Mouse (Mus musculus): ENCODE measurements around the gene Lzts3.
"Not testable (repeated sequence)": the region's sequence is repeated elsewhere in the genome, so short reads cannot be mapped to it uniquely, and the experiment has no call there.

The Lzts3 gene

DNA sequence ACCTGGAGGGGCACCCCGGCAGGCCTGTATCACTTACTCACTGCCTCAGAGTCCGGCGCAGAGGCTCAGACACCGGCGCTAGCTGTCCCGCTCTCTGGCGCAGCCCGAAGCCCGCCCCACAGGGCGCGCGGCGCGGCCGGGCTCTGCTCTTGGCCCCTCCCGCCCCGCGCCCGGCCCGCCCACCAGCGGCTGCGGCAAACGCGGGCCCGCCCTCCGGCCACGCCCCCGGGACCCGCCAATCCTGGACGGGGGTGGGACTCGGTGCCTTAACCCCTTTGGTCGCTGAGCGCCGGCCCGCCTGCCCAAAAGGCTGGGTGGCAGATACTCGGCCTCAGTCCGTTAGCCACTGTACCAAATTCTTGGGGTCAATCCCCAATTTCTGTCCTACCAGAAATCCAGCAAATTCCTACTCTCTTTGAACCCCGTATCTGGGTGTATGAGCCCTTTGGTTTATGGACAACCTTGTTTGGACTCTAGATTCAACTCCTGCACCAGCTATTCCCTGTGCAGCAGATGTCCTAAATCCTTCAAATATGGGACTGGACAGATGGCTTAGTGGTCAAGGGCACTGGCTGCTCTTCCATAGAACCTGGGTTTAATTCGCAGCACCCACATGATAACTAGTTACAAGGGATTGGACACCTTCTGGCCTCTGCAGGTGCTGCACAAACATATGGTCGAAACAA lies at the start of gene Lzts3:
Gene Lzts3 (minus strand): TSS at position 120 of the 686 bp plus-strand sequence.
- DNase-seq (ENCODE audit: extremely low spot score, low read depth, low spot score), result no peak

DNA sequence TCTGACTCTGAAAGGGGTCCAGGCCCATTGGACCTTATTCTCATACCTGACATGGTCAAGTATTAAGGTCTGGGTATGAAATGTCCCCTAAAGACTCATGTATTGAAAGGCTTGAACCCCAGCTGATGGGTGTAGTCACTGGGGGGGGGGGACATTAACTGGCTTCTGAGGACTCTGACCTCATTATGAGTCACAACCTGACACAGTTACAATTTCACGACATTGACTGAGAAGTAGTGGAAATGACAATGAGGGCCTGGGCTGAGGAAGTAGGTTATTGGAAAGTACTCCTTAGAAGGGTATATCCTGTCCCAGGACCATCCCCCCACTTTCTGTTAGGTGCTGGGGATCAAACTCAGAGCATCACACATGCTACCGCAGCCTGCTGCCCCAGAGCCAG lies 46.4 kb upstream of the Lzts3 start:
- no peak for DNase-seq (ENCODE audit: extremely low spot score, low read depth, low spot score)

DNA sequence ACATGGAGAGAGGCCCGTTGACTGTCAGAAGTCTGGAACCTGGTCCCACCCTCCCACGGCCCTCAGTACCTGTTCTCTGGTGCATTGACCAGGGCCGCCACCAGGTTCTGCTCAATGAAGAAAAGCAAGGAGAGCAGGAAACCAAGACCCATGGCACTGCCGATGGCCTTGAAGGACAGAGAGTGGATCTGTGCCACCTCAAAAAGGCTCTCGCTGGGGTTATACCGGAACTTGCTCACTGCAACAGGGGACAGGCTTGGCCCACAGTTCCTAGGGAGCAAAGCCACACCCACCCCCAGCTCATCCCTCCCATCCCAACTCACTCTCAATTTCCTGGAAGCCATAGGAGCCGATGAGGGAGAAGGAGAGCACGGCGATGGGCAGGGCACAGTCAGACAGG lies 42.8 kb upstream of the Lzts3 start:
- DNase-seq (ENCODE audit: extremely low spot score, low read depth, low spot score), result no peak

DNA sequence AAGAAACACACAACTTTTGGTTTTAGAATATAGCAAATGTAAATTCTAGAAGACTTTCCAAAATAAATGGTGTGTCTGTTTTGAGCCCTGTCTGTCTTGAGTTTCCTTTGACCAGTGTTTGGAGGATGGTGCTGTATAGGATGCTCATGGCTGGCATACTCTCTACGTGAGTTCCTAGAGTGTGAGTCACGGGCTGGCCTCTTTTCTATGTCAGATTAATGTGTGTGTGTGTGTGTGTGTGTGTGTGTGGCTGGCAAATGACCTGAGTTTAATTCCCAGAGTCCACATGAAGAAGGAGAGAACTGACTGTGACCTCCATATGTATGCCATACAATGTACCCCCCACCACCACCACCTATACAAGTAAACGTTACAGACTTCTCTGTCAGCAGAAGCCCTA lies 38.9 kb upstream of the Lzts3 start:
- no peak for DNase-seq (ENCODE audit: extremely low spot score, low read depth, low spot score)

DNA sequence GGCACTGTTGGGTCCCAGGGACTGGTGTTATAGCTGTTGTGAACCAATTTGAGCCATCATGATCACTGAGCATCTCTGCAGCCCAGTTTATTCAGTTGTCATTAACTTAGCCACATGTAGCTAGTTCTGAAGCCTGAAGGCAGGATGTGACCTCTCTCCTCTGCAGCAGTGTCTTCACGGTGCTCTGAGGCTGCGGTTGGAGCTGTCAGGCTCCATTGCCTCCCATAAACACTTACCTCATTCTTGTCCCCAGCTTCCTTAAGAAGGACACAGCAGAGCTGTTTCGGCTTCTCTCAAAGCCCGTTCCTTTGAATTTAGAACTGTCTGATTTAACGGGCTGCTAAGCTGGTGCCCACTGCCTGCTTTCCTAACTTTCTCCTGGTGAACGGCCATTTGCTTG lies 37.3 kb upstream of the Lzts3 start:
- no peak for DNase-seq (ENCODE audit: extremely low spot score, low read depth, low spot score)

DNA sequence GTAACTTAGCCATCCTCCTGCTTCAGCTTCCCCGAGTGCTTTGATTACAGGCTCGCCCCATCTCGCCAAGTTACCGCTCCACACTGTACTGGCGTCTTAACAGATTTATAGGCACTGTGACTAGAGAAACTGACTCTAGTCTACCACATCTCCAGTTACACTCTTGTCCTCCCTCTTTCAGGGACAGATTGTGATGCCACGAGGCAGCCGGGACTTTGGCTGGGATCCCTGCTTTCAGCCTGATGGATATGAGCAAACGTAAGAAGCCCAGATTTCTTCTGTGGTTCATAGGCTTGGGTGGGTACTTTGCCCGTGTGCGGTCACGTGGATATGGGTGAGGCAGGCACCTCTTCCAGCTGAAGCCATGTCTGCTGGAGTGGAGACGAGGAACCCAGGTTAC lies 36.6 kb upstream of the Lzts3 start:
- no peak for DNase-seq (ENCODE audit: extremely low spot score, low read depth, low spot score)

DNA sequence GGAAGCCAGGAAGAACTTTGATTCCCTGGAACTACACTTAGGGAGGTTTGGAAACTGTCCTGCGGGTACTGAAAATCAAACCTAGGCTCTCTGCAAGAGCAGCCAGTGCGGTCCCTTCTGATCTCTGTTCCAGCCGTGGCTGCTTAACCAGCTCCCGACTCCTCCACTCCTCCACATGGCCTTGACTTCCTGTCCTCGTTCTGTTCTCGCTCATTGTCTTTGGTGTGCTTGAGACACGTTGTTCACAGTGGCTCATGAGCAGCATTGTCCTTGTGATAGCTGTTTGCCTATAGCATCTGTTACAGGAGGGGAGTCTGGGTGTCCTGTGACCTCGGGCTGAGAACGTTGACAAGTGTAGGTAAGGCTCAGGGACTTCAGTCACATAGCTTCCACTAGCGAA lies 34.6 kb upstream of the Lzts3 start:
- no peak for DNase-seq (ENCODE audit: extremely low spot score, low read depth, low spot score)

DNA sequence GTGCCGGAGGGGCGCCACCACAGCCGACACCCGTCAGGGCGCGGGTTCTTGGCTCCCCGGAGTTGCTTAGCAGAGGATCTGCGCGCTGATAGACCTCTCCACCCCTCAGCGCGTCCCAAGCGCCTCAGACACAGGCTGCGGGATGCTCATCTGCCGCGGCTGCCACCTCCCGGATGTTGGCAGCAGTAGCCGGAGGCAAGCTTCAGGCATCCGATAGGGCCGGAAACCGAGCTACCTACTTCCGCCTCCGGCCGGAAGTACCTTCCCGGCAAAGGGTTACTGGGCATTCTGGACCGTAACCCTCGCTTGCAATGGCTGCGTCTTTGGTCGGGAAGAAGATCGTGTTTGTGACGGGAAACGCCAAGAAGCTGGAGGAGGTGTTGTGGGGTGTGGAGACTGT lies 25.0 kb upstream of the Lzts3 start, which contains the start of gene Itpa:
Gene Itpa (plus strand): TSS at position 52 of the 400 bp plus-strand sequence.
- no peak for DNase-seq (ENCODE audit: extremely low spot score, low read depth, low spot score)

DNA sequence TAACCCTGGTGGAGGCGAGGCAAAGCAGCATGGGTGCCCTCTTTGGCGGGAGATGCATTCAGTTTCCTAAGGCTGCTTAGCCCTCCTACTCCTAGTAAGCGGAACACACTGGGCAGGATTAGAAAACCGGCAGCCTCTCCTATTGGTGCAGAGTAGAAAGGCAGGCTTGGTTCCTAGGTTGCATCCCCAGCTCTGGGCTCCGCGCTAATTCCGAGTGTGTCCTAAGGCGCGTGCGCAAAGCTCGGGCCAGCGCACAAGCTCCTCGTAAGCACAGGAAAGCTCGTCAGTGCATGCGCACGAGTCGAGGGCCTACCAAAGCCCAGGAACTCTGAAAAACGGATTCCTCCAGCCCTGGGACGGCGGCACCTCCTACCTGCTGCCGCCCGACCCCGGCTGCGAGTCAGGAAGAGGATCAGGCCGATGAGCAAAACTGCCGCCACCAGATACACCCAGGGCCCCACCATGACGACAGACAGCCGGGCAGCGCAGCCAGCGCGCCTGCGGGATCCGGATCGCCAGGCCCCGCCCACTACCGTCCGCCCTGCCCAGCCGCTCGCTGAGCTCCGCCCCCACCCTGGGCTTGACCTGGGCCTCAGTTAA lies 21.6 kb upstream of the Lzts3 start, which contains the start of gene Ddrgk1:
Gene Ddrgk1 (minus strand): TSS at position 558 of the 600 bp plus-strand sequence.
- DNase-seq (ENCODE audit: extremely low spot score, low read depth, low spot score), result peak; percentile 90

DNA sequence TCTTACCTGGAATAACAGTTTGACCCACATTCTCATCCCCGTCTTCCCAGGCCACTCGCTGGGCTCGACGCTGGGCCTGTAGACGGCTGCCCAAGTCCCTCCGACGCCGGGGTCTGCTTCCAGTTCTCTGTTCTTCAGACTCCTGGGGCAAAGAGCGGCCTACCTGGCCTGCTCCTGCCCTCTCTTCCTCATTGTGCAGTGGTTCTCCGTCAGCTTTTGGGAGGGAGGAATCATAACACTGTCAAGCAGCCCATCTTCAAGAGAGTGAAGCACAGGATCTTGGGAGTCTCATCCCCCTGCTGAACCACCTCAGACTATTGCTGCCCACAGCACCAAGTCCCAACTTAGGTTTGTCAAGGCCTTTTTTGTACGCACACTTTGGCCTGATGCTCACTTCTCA lies 20.7 kb upstream of the Lzts3 start:
- DNase-seq (ENCODE audit: extremely low spot score, low read depth, low spot score), result no peak

DNA sequence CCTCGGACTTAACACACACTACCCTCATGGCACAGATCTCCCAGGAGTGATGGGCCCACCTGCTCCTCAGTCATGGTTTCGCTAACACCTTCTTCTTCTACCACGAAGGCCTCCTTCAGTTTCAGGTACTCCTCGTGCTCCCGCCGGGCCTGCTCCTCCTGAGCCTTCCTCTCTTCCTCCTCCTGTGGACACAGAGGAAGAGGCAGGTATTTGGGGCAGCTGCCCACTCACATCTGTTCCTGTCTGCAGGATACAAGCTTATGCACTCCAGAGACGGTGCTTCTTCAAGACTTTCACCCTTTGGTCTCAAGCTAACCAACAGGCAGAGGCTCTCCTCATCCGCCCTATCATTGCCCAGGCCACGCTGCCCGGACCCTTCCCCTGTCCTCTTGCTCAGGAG lies 15.9 kb upstream of the Lzts3 start:
- DNase-seq (ENCODE audit: extremely low spot score, low read depth, low spot score), result no peak

DNA sequence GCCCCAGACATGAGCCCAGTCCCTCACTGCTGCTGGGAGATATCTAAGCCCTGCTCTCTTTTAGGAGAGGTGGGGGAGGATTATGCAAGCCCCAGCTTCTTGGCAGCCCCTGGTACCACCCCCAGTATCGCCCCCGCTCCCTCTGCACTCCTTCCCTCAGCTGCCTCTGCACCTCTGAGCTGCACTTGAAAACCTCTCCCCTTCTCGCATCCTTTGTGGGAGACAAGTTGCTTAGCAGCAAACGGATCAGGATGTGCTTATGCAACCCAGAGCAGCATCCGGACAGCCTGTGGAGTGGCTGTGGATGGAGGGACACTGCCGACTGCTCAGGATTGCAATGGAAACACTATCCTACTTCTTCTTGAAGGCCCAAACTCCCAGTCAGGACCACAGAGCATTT lies 14.9 kb upstream of the Lzts3 start:
- DNase-seq (ENCODE audit: extremely low spot score, low read depth, low spot score), result no peak

DNA sequence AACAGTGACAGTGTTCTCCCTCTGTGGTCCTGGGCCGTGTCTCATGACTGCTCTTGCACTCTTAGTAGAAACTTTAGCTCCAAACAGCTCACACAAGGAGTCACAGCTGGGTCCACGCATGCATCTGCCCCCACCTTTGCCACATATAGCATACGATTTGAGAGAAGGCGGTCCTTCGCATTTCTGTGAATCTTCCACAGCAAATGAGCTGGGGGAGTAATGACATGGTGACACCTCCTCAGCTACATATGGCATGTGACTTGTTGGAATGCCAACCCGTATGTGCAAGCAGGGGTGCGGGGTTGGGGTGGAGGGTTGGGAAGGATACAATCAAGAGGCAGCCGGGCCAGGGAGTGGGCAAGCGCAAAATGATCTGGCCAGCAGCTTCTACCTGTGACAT lies 13.9 kb upstream of the Lzts3 start:
- DNase-seq (ENCODE audit: extremely low spot score, low read depth, low spot score), result no peak

DNA sequence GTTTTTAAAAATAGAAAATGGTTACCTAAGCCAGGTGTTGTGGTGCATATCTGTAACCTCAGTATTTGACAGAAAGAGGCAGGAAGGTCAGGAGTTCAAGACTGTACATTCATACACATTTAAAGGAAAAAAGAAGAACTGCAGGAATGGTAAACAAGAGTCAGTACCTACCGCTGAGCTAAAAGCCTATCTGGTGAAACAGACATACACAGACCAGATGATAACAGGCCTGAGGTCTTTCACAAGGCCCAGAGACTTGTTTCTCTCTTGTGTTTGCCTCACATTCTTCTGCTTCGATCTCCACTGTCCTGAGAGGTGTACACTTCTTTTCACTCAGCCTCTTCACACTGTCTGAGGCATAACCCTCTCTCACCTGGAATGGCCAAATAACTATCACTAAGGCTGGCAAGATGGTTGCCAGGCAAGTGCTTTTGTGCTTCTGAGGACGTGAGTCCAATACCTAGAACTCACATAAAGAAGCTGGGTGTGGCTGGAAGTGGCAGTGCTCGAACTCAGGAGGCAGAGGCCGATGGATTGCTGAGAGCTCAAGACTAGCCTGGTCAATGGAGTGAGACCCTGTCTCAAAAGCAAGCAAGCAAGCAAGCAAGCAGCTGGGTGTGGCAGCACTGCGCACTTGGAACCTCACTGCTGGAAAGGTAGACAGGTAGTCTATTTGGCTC lies 13.2 kb upstream of the Lzts3 start:
- no peak for DNase-seq (ENCODE audit: extremely low spot score, low read depth, low spot score)

DNA sequence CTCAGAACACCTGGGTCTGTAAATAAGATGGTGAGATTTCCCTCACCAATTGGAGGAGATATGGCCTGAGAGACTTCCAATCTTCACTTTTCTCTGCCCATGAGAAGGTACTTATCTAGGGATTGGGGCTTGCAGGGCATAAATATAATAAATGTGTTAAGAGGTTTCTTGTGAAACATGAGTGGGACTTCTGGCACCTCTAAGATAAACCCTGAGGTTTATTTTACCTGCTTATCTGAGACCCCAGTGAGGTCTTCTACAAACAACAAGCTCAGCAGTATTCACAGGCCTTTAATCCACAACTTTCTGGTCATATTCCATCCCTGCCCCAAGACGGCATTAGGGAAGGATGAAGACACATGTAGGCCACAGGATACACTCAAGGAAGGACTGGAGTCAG lies 11.2 kb upstream of the Lzts3 start:
- DNase-seq (ENCODE audit: extremely low spot score, low read depth, low spot score), result no peak

DNA sequence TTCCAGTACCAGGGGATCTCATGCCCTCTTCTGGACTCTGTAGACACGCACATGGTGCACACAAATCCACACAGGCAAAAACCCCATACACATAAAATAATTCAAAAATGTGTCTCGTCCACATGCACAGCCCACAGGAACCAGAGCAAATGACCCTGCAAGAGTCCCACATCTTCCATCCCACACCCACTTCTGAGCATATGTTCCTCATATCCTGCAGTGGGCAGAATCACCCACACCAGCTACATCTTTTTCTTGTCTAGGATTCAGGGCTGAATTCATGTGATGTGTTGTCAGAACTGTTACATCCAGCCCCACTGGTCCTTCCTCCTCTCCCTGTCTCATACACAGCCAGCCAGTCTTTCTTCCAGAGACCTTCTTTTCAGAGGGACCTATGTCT lies 10.7 kb upstream of the Lzts3 start:
- no peak for DNase-seq (ENCODE audit: extremely low spot score, low read depth, low spot score)

DNA sequence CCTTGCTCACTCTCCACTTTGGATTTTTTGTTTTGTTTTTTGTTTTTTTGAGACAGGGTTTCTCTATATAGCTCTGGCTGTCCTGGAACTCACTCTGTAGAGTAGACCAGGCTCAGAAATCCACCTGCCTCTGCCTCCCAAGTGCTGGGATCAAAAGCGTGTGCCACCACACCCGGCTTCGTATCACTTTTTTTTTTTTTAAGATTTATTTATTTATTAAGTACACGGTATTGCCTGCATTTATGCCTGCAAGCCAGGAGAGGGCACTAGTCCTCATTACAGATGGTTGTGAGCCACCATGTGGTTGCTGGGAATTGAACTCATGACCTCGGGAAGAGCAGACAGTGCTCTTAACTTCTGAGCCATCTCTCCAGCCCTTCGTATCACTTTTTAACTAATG lies 6.4 kb upstream of the Lzts3 start:
- DNase-seq (ENCODE audit: extremely low spot score, low read depth, low spot score), result not testable (repeated sequence)

DNA sequence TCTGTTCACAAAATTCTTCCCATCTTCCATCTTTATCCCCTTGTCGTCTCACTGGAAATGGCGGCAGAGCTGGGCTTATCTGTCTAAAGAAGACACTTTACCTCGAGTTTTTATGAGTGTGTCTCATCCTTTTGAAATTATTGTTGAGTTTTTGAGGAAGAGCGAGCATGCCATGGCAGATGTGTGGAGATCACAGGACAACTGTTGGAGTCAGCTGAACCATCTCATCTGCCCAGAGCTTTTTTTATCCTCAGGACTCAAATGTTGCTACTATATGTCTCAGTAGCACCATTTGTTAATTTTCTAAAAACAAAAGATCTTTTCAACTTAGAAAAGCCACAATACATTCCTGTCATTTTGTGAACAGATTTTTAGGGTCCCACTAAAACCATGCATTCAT lies 2.6 kb upstream of the Lzts3 start:
- no peak for DNase-seq (ENCODE audit: extremely low spot score, low read depth, low spot score)

DNA sequence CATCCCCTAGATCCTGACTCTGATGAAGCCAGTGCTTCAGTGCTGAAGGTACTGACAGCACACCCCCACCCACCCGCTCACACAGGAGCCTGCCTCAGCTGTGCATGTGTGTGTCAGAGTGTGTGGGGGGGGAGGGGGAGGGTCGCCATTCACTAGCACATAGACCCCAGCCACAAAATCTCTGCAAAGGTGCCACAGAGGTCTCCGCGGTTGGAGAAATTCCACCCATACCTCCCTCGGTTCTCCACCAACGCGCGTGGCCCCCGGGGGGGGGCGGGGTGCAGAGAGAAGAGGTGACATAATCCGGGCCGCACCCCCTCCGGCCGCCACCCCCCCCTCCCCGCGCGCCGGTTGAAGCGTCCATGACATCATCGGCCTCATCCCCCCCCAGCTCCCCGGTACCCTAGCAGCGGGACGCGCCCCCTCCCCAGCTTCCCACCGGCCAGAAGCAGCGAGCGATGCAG lies 374 bp downstream of the Lzts3 start:
- DNase-seq (ENCODE audit: extremely low spot score, low read depth, low spot score), result no peak

DNA sequence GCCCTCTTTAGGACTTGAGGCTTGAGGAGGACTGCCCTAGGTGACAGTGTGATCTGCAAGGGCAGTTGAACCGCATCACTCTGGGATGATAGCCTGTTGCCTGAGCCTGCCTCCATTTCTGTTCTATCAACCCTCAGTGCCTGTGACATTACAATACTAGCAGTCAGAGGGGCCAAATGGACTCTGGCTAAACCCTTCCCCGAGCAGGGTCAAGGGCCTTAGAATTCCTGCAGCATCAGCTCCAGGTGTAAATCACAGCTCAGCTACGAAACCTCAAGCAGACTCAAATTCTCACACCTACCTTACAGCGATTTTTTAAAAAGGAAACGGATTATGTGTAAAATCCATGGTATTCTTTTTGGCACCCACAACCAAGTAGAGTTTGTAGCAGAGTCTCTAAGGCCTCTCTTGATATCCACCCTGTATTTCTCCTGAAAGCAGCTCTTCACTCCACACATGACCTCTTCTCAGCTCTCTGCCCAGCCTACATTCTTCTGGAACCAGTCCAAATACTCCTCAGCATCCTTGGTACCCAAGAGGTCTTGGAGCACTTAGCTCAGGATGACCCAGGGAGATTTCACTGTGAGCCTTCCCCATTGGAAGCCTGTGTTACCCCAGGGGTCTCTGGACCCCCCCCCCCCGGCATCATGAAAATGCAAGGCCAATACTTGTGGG lies 1.1 kb downstream of the Lzts3 start:
- DNase-seq (ENCODE audit: extremely low spot score, low read depth, low spot score), result no peak

DNA sequence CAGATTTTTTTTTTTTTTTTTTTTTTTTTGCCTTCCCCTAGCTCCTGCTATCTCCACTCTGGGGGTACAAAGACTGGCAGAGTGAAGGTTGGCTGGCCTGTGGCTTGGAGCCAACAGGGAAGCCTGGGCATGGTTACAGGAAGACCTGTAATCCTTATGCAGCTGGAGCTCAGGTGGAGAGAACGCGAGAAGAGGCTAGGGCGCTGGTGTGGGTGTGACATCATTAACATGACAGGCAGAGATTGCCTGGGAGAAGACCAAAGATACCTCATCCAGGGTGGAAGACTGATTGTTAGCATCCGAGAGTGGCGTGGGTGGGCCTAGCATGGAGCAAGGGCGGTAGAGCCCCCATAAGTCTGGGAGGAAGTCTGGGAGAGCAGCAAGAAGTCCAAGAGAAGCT lies 3.3 kb downstream of the Lzts3 start:
- no peak for DNase-seq (ENCODE audit: extremely low spot score, low read depth, low spot score)
